Mouse (Mus musculus) kidney, postnatal 0 days (tissue): ENCODE measurements around the gene Rnf103. TPM values are rescaled to one million over a fixed set of nuclear protein-coding genes. Genes with fewer than 3 reads are reported as not detected.

Source experiments
- ATAC-seq: fragments of 200-750 bp; cut with Nextera tagmentation; replicated peaks from 2 replicates; pipeline ENCODE4 v1.8.0; 2017; ENCODE audit warnings: low read depth, moderate number of reproducible peaks, moderate TSS enrichment, moderate library complexity; ENCODE audit not compliant: low FRiP score
- DNase-seq: peaks from one replicate; pipeline ENCODE4 v3.0.0-alpha.2; 2016; ENCODE audit warnings: low spot score
- H3K27ac ChIP-seq: fragments of 300-500 bp; sonication (generic); 2 replicates; pipeline ENCODE4 v1.5.1; 2014; ENCODE audit warnings: mild to moderate bottlenecking
- H3K27me3 ChIP-seq: fragments of 300-500 bp; sonication (generic); 2 replicates; pipeline ENCODE4 v1.6.1; 2014; ENCODE audit warnings: low read length, mixed read lengths; ENCODE audit not compliant: insufficient read depth
- H3K36me3 ChIP-seq: fragments of 300-500 bp; sonication (generic); 2 replicates; pipeline ENCODE4 v1.6.1; 2014; ENCODE audit warnings: low read length, mixed read lengths; ENCODE audit not compliant: insufficient read depth
- H3K4me1 ChIP-seq: fragments of 300-500 bp; sonication (generic); replicated peaks from 2 replicates; pipeline ENCODE4 v1.6.1; 2014; ENCODE audit warnings: antibody characterized with exemption, low read length, mixed read lengths; ENCODE audit not compliant: insufficient read depth
- H3K4me2 ChIP-seq: fragments of 300-500 bp; sonication (generic); 2 replicates; pipeline ENCODE4 v1.6.1; 2014; ENCODE audit warnings: mild to moderate bottlenecking, low read length, moderate library complexity, mixed read lengths
- H3K4me3 ChIP-seq: fragments of 300-500 bp; sonication (generic); replicated peaks from 2 replicates; pipeline ENCODE4 v1.5.1; 2014; ENCODE audit warnings: low read depth, low read length
- H3K9ac ChIP-seq: fragments of 300-500 bp; sonication (generic); 2 replicates; pipeline ENCODE4 v1.6.1; 2014; ENCODE audit warnings: low read depth, low read length
- H3K9me3 ChIP-seq: fragments of 300-500 bp; sonication (generic); replicated peaks from 2 replicates; pipeline ENCODE4 v1.6.1; 2016; ENCODE audit warnings: low read length, inconsistent platforms, mixed read lengths
- CTCF ChIP-seq: IDR thresholded peaks from 2 replicates; pipeline ENCODE4 v1.5.1; 2016; ENCODE audit warnings: antibody characterized with exemption, low read depth, mild to moderate bottlenecking, moderate library complexity
- WGBS: fragments of 180-500 bp; shearing (Covaris S2); extraction: QIAGEN DNeasy Blood & Tissue Kit; methylation state at CpG from one replicate; pipeline ENCODE4 v1.1.7; 2014; 5-methylcytosine and 5-hydroxymethylcytosine counted together
- polyA plus RNA-seq: library from polyadenylated mRNA; unstranded; fragments of >200 nt; fragmentation: Nextera tagmentation; extraction: Ambion mirVana; gene quantifications from 2 replicates; pipeline ENCODE4 v1.2.1, GENCODE M21; 2015

Rnf103 gene
- polyA plus RNA-seq, 1 experiment from 2014 or later: 22.2 TPM

- TF ChIP-seq CTCF: no peak
- Histone ChIP-seq H3K4me1 (no peaks in the 10 kb centered on the region), H3K9me3 (no peaks in the 10 kb centered on the region), H3K4me3 (no peak overlapping the region), H3K4me2 (no peak overlapping the region), H3K27ac (no peak overlapping the region), H3K9ac (no peak overlapping the region), H3K36me3 (peaks cover 18% of the 10 kb centered on the region; the same call in 1 of the 2 replicates), H3K27me3 (no peaks in the 10 kb centered on the region)
- 92% methylated on average over 2 of the region's 2 CpGs for WGBS
- DNase-seq: no peak
- ATAC-seq: no peak
Observed at GRCm38 (mm10) chr6:71505671-71506070, 12.0 kb downstream of the Rnf103 start.

DNA sequence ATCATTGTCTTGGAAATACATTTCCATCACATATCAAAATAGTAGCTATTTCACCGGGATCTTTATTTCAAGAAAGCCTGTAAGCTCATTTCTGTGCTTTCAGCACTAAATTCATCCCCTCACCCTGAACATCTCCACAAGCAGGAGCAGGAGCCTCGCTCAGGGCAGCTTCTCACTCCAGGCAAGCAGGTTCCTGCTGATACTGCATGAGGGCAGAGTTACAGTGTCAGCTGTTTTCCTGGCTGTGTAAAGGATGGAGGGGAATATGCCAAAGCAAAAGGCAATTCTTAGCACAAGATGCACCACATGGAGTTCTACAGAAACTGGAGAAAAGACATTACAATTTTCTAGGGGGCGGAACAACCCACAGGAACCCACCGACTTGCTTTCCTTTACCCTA lies 25.8 kb downstream of the Rnf103 start:
- TF ChIP-seq CTCF: no peak
- 90% methylated on average over 4 of the region's 4 CpGs for WGBS
- H3K4me3 ChIP-seq: no peak overlapping the region

GRCm38 (mm10) chr6:71525556-71525955 lies 31.9 kb downstream of the Rnf103 start:
- WGBS: 27% methylated on average over 3 of the region's 3 CpGs
- no peak for TF ChIP-seq CTCF
- ATAC-seq (no peak), DNase-seq (no peak)
- Histone ChIP-seq H3K4me2 (no peak overlapping the region), H3K9ac (no peak overlapping the region), H3K9me3 (no peaks in the 10 kb centered on the region), H3K27ac (no peak overlapping the region), H3K27me3 (no peaks in the 10 kb centered on the region), H3K36me3 (no peaks in the 10 kb centered on the region), H3K4me3 (no peak overlapping the region), H3K4me1 (no peaks in the 10 kb centered on the region)

More for the DNA sequence above, 25.8 kb downstream of the Rnf103 start:
- no peaks in the 10 kb centered on the region for H3K36me3 ChIP-seq
- H3K9me3 ChIP-seq: no peaks in the 10 kb centered on the region
- H3K27me3 ChIP-seq: no peaks in the 10 kb centered on the region
- no peak overlapping the region for H3K4me2 ChIP-seq
- ATAC-seq (no peak), DNase-seq (no peak)
- H3K27ac ChIP-seq: no peak overlapping the region
- no peaks in the 10 kb centered on the region for H3K4me1 ChIP-seq
- no peak overlapping the region for H3K9ac ChIP-seq

GRCm38 (mm10) chr6:71527056-71527455 lies 33.4 kb downstream of the Rnf103 start:
- no peaks in the 10 kb centered on the region for H3K4me1 ChIP-seq
- ATAC-seq (no peak), DNase-seq (no peak)
- H3K27ac ChIP-seq: no peak overlapping the region
- no peak overlapping the region for H3K4me2 ChIP-seq
- no peak overlapping the region for H3K9ac ChIP-seq
- no peaks in the 10 kb centered on the region for H3K9me3 ChIP-seq
- no peaks in the 10 kb centered on the region for H3K27me3 ChIP-seq
- H3K36me3 ChIP-seq: no peaks in the 10 kb centered on the region
- TF ChIP-seq CTCF: no peak
- 82% methylated on average over 10 of the region's 10 CpGs for WGBS
- no peak overlapping the region for H3K4me3 ChIP-seq

DNA sequence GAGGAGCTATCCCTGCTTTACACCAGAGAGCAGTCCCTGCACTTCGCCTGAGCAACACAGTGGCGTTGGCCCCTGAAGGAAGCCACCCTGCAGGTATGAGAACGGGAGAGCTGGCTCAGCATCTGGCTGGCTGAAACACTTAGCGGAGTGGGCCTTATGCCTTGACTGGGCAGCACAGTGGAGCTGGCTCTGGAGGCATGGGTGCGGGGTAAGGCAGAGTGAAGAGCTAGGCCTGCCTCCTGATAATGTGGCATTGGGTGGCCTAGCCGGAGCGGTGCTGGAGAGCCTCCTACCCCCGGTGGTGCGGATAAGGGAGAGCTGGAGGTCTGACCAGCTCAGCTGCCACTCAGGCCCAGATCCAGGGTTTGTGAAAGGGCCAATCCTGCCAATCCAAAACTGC lies 34.1 kb downstream of the Rnf103 start:
- no peak overlapping the region for H3K4me2 ChIP-seq
- no peak overlapping the region for H3K4me3 ChIP-seq
- no peaks in the 10 kb centered on the region for H3K36me3 ChIP-seq
- no peak overlapping the region for H3K9ac ChIP-seq
- H3K27me3 ChIP-seq: no peaks in the 10 kb centered on the region
- 89% methylated on average over 9 of the region's 9 CpGs for WGBS
- H3K9me3 ChIP-seq: no peaks in the 10 kb centered on the region
- H3K27ac ChIP-seq: no peak overlapping the region
- H3K4me1 ChIP-seq: no peaks in the 10 kb centered on the region
- DNase-seq: no peak
- no peak for ATAC-seq
- no peak for TF ChIP-seq CTCF

DNA sequence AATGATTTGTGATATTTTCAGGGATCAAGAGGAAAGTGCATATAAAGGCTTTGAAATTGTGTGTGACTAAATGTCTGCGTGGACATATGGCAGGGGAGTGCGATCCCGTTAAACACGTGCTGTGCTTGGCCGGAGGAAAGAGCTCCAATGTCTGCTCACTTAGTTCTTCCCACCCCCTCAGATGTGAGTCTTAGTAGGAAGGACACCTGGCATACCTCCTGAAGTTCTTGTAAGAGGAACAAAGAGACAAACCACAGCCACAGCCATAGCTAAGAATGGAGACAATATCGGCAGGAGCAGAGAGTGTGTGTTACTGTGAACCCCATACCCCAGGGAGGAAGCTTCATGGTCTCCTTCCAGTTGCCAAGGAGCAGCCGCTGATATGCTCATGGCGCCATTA lies 36.5 kb downstream of the Rnf103 start:
- no peaks in the 10 kb centered on the region for H3K4me1 ChIP-seq
- no peaks in the 10 kb centered on the region for H3K27me3 ChIP-seq
- no peak overlapping the region for H3K27ac ChIP-seq
- ATAC-seq (no peak), DNase-seq (no peak)
- WGBS: 85% methylated on average over 8 of the region's 8 CpGs
- no peaks in the 10 kb centered on the region for H3K9me3 ChIP-seq
- no peak overlapping the region for H3K4me2 ChIP-seq
- H3K4me3 ChIP-seq: no peak overlapping the region
- no peak overlapping the region for H3K9ac ChIP-seq
- no peaks in the 10 kb centered on the region for H3K36me3 ChIP-seq
- TF ChIP-seq CTCF: no peak

- no peak overlapping the region for H3K27ac ChIP-seq
- no peak overlapping the region for H3K9ac ChIP-seq
- H3K4me1 ChIP-seq: no peaks in the 10 kb centered on the region
- no peak for ATAC-seq
- no peak overlapping the region for H3K4me2 ChIP-seq
- TF ChIP-seq CTCF: no peak
- peak; percentile 46 for DNase-seq
- no peak overlapping the region for H3K4me3 ChIP-seq
- no peaks in the 10 kb centered on the region for H3K27me3 ChIP-seq
- H3K9me3 ChIP-seq: no peaks in the 10 kb centered on the region
- no peaks in the 10 kb centered on the region for H3K36me3 ChIP-seq
Observed at GRCm38 (mm10) chr6:71537286-71537685, 43.6 kb downstream of the Rnf103 start.
